Mouse (Mus musculus): ENCODE results near the gene Cldn10. TPM values are rescaled to one million over a fixed set of nuclear protein-coding genes. Genes with fewer than 3 reads are reported as not detected.

Cldn10 gene
- polyA plus RNA-seq, 1 experiment from 2014 or later: 59.2 TPM

- ATAC-seq (no peak), DNase-seq (ENCODE audit: low spot score) (no peak)
- 94% methylated on average over 6 of the region's 6 CpGs for WGBS
- H3K27me3 ChIP-seq (replicated peaks; ENCODE audit: insufficient read depth, low read length): no peaks in the 10 kb centered on the region
- H3K9ac ChIP-seq (replicated peaks; ENCODE audit: low read depth): no peak overlapping the region
- H3K36me3 ChIP-seq (ENCODE audit: insufficient read depth, low read length): no peaks in the 10 kb centered on the region
- TF ChIP-seq CTCF (IDR thresholded peaks at IDR 0.05) (no peak), EP300 (IDR thresholded peaks at IDR 0.05) (no peak)
- peaks cover 3% of the 10 kb centered on the region; the same call in 1 of the 2 replicates for H3K4me1 ChIP-seq (ENCODE audit: insufficient read depth, low read depth, low read length)
- H3K9me3 ChIP-seq (ENCODE audit: low read length): no peaks in the 10 kb centered on the region
- no peak overlapping the region for H3K4me2 ChIP-seq (replicated peaks; ENCODE audit: low read depth, low read length)
- no peak overlapping the region for H3K27ac ChIP-seq (ENCODE audit: low read length)
- H3K4me3 ChIP-seq (ENCODE audit: low read depth, low read length): no peak overlapping the region
These were observed 123.8 kb downstream of the Cldn10 start for GRCm38 (mm10) chr14:118911521-118911920.

DNA sequence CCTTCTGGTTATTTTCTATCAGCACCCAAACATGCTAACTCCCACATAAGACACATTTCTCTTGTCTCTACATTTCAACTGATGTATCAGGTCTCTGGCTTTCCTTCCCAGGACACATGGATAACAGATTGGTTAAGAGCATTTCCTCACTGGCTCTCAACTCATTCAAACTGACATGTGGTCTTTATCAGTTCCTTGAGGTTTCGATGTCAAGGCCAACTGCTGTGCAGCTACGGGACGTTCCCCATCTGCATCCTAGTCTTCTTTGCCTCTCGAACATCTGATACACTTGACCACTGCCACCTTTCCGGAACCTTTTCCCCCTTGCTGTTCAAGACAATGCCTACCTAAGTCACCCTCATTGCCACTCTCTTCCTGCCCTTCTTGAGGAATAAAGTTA lies 125.9 kb downstream of the Cldn10 start:
- no peak overlapping the region for H3K4me3 ChIP-seq (ENCODE audit: low read depth, low read length)
- TF ChIP-seq CTCF (IDR thresholded peaks at IDR 0.05) (no peak), EP300 (IDR thresholded peaks at IDR 0.05) (no peak)
- 74% methylated on average over 5 of the region's 5 CpGs for WGBS
- H3K9ac ChIP-seq (replicated peaks; ENCODE audit: low read depth): no peak overlapping the region
- no peak for ATAC-seq
- no peaks in the 10 kb centered on the region for H3K9me3 ChIP-seq (ENCODE audit: low read length)
- H3K36me3 ChIP-seq (ENCODE audit: insufficient read depth, low read length): no peaks in the 10 kb centered on the region
- no peak overlapping the region for H3K27ac ChIP-seq (ENCODE audit: low read length)
- H3K27me3 ChIP-seq (replicated peaks; ENCODE audit: insufficient read depth, low read length): no peaks in the 10 kb centered on the region
- H3K4me1 ChIP-seq (ENCODE audit: insufficient read depth, low read depth, low read length): peaks cover 3% of the 10 kb centered on the region; the same call in 1 of the 2 replicates
- peak; percentile 17 for DNase-seq (ENCODE audit: low spot score)
- no peak overlapping the region for H3K4me2 ChIP-seq (replicated peaks; ENCODE audit: low read depth, low read length)

GRCm38 (mm10) chr14:118919025-118919424 lies 131.3 kb downstream of the Cldn10 start:
- DNase-seq (ENCODE audit: low spot score): peak; percentile 68
- WGBS: 65% methylated on average over 8 of the region's 8 CpGs

GRCm38 (mm10) chr14:118920654-118921053 lies 132.9 kb downstream of the Cldn10 start:
- H3K36me3 ChIP-seq (ENCODE audit: insufficient read depth, low read length): no peaks in the 10 kb centered on the region
- H3K4me1 ChIP-seq (ENCODE audit: insufficient read depth, low read depth, low read length): peaks cover 16% of the 10 kb centered on the region
- H3K9ac ChIP-seq (replicated peaks; ENCODE audit: low read depth): no peak overlapping the region
- DNase-seq (ENCODE audit: low spot score) (peak; percentile 43), ATAC-seq (no peak)
- no peak overlapping the region for H3K4me3 ChIP-seq (ENCODE audit: low read depth, low read length)
- TF ChIP-seq EP300 (IDR thresholded peaks at IDR 0.05) (no peak), CTCF (IDR thresholded peaks at IDR 0.05) (peak; percentile 37)
- no peak overlapping the region for H3K4me2 ChIP-seq (replicated peaks; ENCODE audit: low read depth, low read length)
- no peaks in the 10 kb centered on the region for H3K9me3 ChIP-seq (ENCODE audit: low read length)
- 37% methylated on average over 7 of the region's 7 CpGs for whole genome bisulfite sequencing
- 0 out of 2 replicates have a peak, but pooled peaks cover 4% of the 10 kb centered on the region for H3K27me3 ChIP-seq (replicated peaks; ENCODE audit: insufficient read depth, low read length)
- no peak overlapping the region for H3K27ac ChIP-seq (ENCODE audit: low read length)

More at GRCm38 (mm10) chr14:118919025-118919424, 131.3 kb downstream of the Cldn10 start:
- ATAC-seq: no peak
- no peak overlapping the region for H3K4me3 ChIP-seq (ENCODE audit: low read depth, low read length)
- H3K36me3 ChIP-seq (ENCODE audit: insufficient read depth, low read length): no peaks in the 10 kb centered on the region
- H3K9ac ChIP-seq (replicated peaks; ENCODE audit: low read depth): no peak overlapping the region
- peak; percentile 77 for TF ChIP-seq CTCF (IDR thresholded peaks at IDR 0.05)
- TF ChIP-seq EP300 (IDR thresholded peaks at IDR 0.05): no peak
- H3K27ac ChIP-seq (ENCODE audit: low read length): no peak overlapping the region
- H3K27me3 ChIP-seq (replicated peaks; ENCODE audit: insufficient read depth, low read length): 0 out of 2 replicates have a peak, but pooled peaks cover 4% of the 10 kb centered on the region
- H3K4me1 ChIP-seq (ENCODE audit: insufficient read depth, low read depth, low read length): peaks cover 9% of the 10 kb centered on the region
- no peak overlapping the region for H3K4me2 ChIP-seq (replicated peaks; ENCODE audit: low read depth, low read length)
- H3K9me3 ChIP-seq (ENCODE audit: low read length): no peaks in the 10 kb centered on the region

GRCm38 (mm10) chr14:118922251-118922650 lies 134.5 kb downstream of the Cldn10 start:
- Histone ChIP-seq H3K27ac (ENCODE audit: low read length) (no peak overlapping the region), H3K4me1 (ENCODE audit: insufficient read depth, low read depth, low read length) (peaks cover 16% of the 10 kb centered on the region), H3K4me3 (ENCODE audit: low read depth, low read length) (peak overlapping the region; percentile 29), H3K9me3 (ENCODE audit: low read length) (no peaks in the 10 kb centered on the region), H3K27me3 (replicated peaks; ENCODE audit: insufficient read depth, low read length) (0 out of 2 replicates have a peak, but pooled peaks cover 4% of the 10 kb centered on the region), H3K9ac (replicated peaks; ENCODE audit: low read depth) (no peak overlapping the region; the same call in 1 of the 2 replicates), H3K36me3 (ENCODE audit: insufficient read depth, low read length) (no peaks in the 10 kb centered on the region), H3K4me2 (replicated peaks; ENCODE audit: low read depth, low read length) (peak overlapping the region; percentile 64)
- 27% methylated on average over 22 of the region's 22 CpGs for WGBS
- TF ChIP-seq CTCF (IDR thresholded peaks at IDR 0.05) (no peak), EP300 (IDR thresholded peaks at IDR 0.05) (no peak)
- no peak for DNase-seq (ENCODE audit: low spot score)
- no peak for ATAC-seq

DNA sequence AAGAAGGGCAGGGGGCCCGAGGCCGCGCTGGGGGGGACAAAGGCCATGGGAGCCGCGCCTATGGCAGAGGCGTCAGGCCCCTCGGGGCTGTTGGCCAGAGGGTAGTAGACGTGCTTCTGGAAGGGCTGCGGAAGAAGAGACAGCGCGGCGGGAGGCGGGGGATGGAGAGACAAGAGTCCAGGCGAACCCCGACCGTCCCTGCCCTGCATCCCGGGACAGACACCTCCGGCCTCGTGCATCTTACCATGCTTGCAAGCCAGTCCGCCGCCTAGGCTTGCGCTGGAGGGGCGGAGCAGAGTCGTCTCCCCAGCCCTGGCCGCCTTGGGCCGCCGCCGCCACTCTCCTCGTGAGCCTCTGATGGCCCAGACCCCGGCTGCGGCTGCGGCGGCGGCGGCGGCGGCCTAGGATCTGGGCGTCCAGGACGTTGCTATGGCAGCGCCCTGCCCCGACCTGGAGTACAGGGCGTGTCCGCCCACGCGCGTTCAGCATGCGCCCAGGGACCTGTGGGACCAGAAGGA lies 135.0 kb downstream of the Cldn10 start:
- DNase-seq (ENCODE audit: low spot score) (peak; percentile 58), ATAC-seq (peak; percentile 62)
- H3K4me3 ChIP-seq (ENCODE audit: low read depth, low read length): peak overlapping the region; percentile 29
- TF ChIP-seq CTCF (IDR thresholded peaks at IDR 0.05) (peak; percentile 25; the same call in 1 of the 2 replicates), EP300 (IDR thresholded peaks at IDR 0.05) (no peak)
- WGBS: 2% methylated on average over 26 of the region's 47 CpGs
- 0 out of 2 replicates have a peak, but pooled peaks cover 4% of the 10 kb centered on the region for H3K27me3 ChIP-seq (replicated peaks; ENCODE audit: insufficient read depth, low read length)
- H3K9me3 ChIP-seq (ENCODE audit: low read length): no peaks in the 10 kb centered on the region
- H3K4me1 ChIP-seq (ENCODE audit: insufficient read depth, low read depth, low read length): peaks cover 16% of the 10 kb centered on the region
- no peaks in the 10 kb centered on the region for H3K36me3 ChIP-seq (ENCODE audit: insufficient read depth, low read length)
- H3K4me2 ChIP-seq (replicated peaks; ENCODE audit: low read depth, low read length): peak overlapping the region; percentile 64
- no peak overlapping the region for H3K27ac ChIP-seq (ENCODE audit: low read length)
- no peak overlapping the region; the same call in 1 of the 2 replicates for H3K9ac ChIP-seq (replicated peaks; ENCODE audit: low read depth)

Other genes with a start within 250 kb of the Cldn10 start
- 1.0 and 1.2 TPM in 2 replicates for gene Abcc4, start 81.7 kb upstream of the Cldn10 start, polyA plus RNA-seq (2015; fragmentation: Nextera tagmentation; extraction: Ambion mirVana)
- gene Dzip1, start 137.6 kb downstream of the Cldn10 start, polyA plus RNA-seq (2015; fragmentation: Nextera tagmentation; extraction: Ambion mirVana): 4.0 and 5.0 TPM in 2 replicates
- 54.1 and 58.3 TPM in 2 replicates for gene Dnajc3, start 150.1 kb downstream of the Cldn10 start, polyA plus RNA-seq (2015; fragmentation: Nextera tagmentation; extraction: Ambion mirVana)

All from lung, postnatal 0 days (tissue).